Mouse (Mus musculus) cerebellum, adult 9-10 months (tissue): ENCODE measurements at regions not wholly inside any gene's neighbourhood (a gene's known extent, or its start where the extent isn't known, plus 50 kb on each side); places are given as distances from the start of the nearest gene placed in this dataset.

ENCODE experiments used
- DNase-seq: peaks from one replicate; pipeline ENCODE4 v3.0.0; 2022

GRCm38 (mm10) chr13:102034484-102034883 is 266.5 kb upstream of the Pik3r1 start:
- DNase-seq, result no peak

GRCm38 (mm10) chr13:102036001-102036400 is 268.0 kb upstream of the Pik3r1 start:
- no peak for DNase-seq

GRCm38 (mm10) chr13:102036819-102037624 is 269.0 kb upstream of the Pik3r1 start:
- DNase-seq, result no peak

- DNase-seq, result no peak
These were observed 292.2 kb upstream of the Pik3r1 start for GRCm38 (mm10) chr13:102060213-102060612.

- no peak for DNase-seq
These were observed 296.7 kb upstream of the Pik3r1 start for GRCm38 (mm10) chr13:102064590-102065273.

- no peak for DNase-seq
These were observed 297.2 kb upstream of the Pik3r1 start for GRCm38 (mm10) chr13:102065274-102065640.

GRCm38 (mm10) chr13:102065796-102066195 is 297.8 kb upstream of the Pik3r1 start:
- no peak for DNase-seq

GRCm38 (mm10) chr13:102070740-102071139 is 302.7 kb upstream of the Pik3r1 start:
- no peak for DNase-seq

GRCm38 (mm10) chr13:102072366-102072765 is 304.3 kb upstream of the Pik3r1 start:
- DNase-seq, result no peak

GRCm38 (mm10) chr13:102087766-102088165 is 319.7 kb upstream of the Pik3r1 start:
- DNase-seq, result no peak

- no peak for DNase-seq
These were observed 321.5 kb upstream of the Pik3r1 start for GRCm38 (mm10) chr13:102089551-102089950.

- no peak for DNase-seq
These were observed 326.2 kb upstream of the Pik3r1 start for GRCm38 (mm10) chr13:102094193-102094592.

- no peak for DNase-seq
These were observed 335.1 kb upstream of the Pik3r1 start for GRCm38 (mm10) chr13:102103161-102103560.

- no peak for DNase-seq
These were observed 338.2 kb upstream of the Pik3r1 start for GRCm38 (mm10) chr13:102106188-102106587.

GRCm38 (mm10) chr13:102108204-102108603 is 340.2 kb upstream of the Pik3r1 start:
- DNase-seq, result no peak

GRCm38 (mm10) chr13:102108916-102109315 is 340.9 kb upstream of the Pik3r1 start:
- DNase-seq, result no peak

GRCm38 (mm10) chr13:102113941-102114340 is 345.9 kb upstream of the Pik3r1 start:
- DNase-seq, result no peak

- no peak for DNase-seq
These were observed 354.3 kb upstream of the Pik3r1 start for GRCm38 (mm10) chr13:102122341-102122740.

GRCm38 (mm10) chr13:102127933-102128430 is 360.0 kb upstream of the Pik3r1 start:
- no peak for DNase-seq

GRCm38 (mm10) chr13:102131459-102131858 is 363.4 kb upstream of the Pik3r1 start:
- DNase-seq, result no peak

GRCm38 (mm10) chr13:102132154-102132553 is 364.1 kb upstream of the Pik3r1 start:
- no peak for DNase-seq

GRCm38 (mm10) chr13:102132696-102133095 is 364.7 kb upstream of the Pik3r1 start:
- no peak for DNase-seq

- no peak for DNase-seq
These were observed 367.2 kb upstream of the Pik3r1 start for GRCm38 (mm10) chr13:102135210-102135609.

GRCm38 (mm10) chr13:102142986-102143385 is 375.0 kb upstream of the Pik3r1 start:
- no peak for DNase-seq
